31 mouse cellular contexts compared by ENCODE assay signal in genomic region chr5:120798943-120799342, GRCm38 (mm10). TPM values are rescaled to one million over a fixed set of nuclear protein-coding genes. Genes with fewer than 3 reads are reported as not detected.
"Had no signal": no experiment of that assay in that cellular context is flagged by ENCODE, and none has a peak within 500 bp of the region (broad histone marks: within the 10 kb centered on the region; RNA-seq: fewer than 3 reads in every experiment).

No protein-coding gene starts in this region.

RNA-seq across cellular contexts. Expression of gene Oas1e, which starts 3.6 kb away (rescaled TPM):
- total RNA-seq: common myeloid progenitor, adult 5-6 weeks; forebrain, postnatal 0 days; gastrocnemius, adult 18-20 months; gastrocnemius, adult 2 months; gastrocnemius, adult 8-10 months; gastrocnemius, postnatal 10 days; gastrocnemius, postnatal 14 days; gastrocnemius, postnatal 25 days; gastrocnemius, postnatal 36 days; gastrocnemius, postnatal 4 days; granulocyte monocyte progenitor cell, adult 5-6 weeks; heart, adult 18-20 months; heart, adult 2 months; heart, adult 8-10 months had no signal
- polyA plus RNA-seq: cerebellum, adult 2 months; cortical plate, adult 2 months; embryonic facial prominence, embryonic 10.5 days; embryonic facial prominence, embryonic 11.5 days; embryonic facial prominence, embryonic 12.5 days; embryonic facial prominence, embryonic 13.5 days; embryonic facial prominence, embryonic 15.5 days; erythroblast, embryonic 14.5 days; forebrain, embryonic 10.5 days; forebrain, embryonic 11.5 days; forebrain, embryonic 12.5 days; forebrain, embryonic 13.5 days; forebrain, embryonic 15.5 days; forebrain, embryonic 16.5 days; frontal cortex, adult 2 months; gonadal fat pad, adult 2 months; heart, adult 2 months had no signal

RNA-seq across cellular contexts. Expression of gene Oas1c, which starts 13.4 kb away (rescaled TPM):
- total RNA-seq: gastrocnemius, postnatal 25 days had no signal
- polyA plus RNA-seq: erythroblast, embryonic 14.5 days had no signal

RNA-seq across cellular contexts. Expression of gene Oas3, which starts 21.5 kb away (rescaled TPM):
- total RNA-seq: gastrocnemius, adult 18-20 months; gastrocnemius, adult 8-10 months; gastrocnemius, postnatal 10 days; gastrocnemius, postnatal 14 days; gastrocnemius, postnatal 25 days; gastrocnemius, postnatal 36 days; gastrocnemius, postnatal 4 days had no signal
- polyA plus RNA-seq: embryonic facial prominence, embryonic 10.5 days; embryonic facial prominence, embryonic 11.5 days had no signal

RNA-seq across cellular contexts. Expression of gene Oas1f, which starts 48.2 kb away (rescaled TPM):
- total RNA-seq: common myeloid progenitor, adult 5-6 weeks; forebrain, postnatal 0 days; gastrocnemius, adult 18-20 months; gastrocnemius, adult 2 months; gastrocnemius, adult 8-10 months; gastrocnemius, postnatal 10 days; gastrocnemius, postnatal 14 days; gastrocnemius, postnatal 25 days; gastrocnemius, postnatal 36 days; gastrocnemius, postnatal 4 days; granulocyte monocyte progenitor cell, adult 5-6 weeks; heart, adult 18-20 months; heart, adult 2 months; heart, adult 8-10 months had no signal
- polyA plus RNA-seq: cerebellum, adult 2 months; cortical plate, adult 2 months; embryonic facial prominence, embryonic 10.5 days; embryonic facial prominence, embryonic 11.5 days; embryonic facial prominence, embryonic 12.5 days; embryonic facial prominence, embryonic 13.5 days; erythroblast, embryonic 14.5 days; forebrain, embryonic 10.5 days; forebrain, embryonic 11.5 days; forebrain, embryonic 12.5 days; forebrain, embryonic 13.5 days; forebrain, embryonic 14.5 days; forebrain, embryonic 15.5 days; forebrain, embryonic 16.5 days; forebrain, postnatal 0 days; frontal cortex, adult 2 months; gonadal fat pad, adult 2 months; heart, adult 2 months had no signal

RNA-seq across cellular contexts. Expression of gene Oas2, which starts 49.3 kb away (rescaled TPM):
- polyA plus RNA-seq: erythroblast, embryonic 14.5 days; forebrain, embryonic 10.5 days had no signal
